Mouse (Mus musculus) myocyte (in vitro differentiated cells): ENCODE measurements around the gene Zbtb5. TPM values are rescaled to one million over a fixed set of nuclear protein-coding genes. Genes with fewer than 3 reads are reported as not detected.

Source experiments
- H3K27me3 ChIP-seq: one replicate; pipeline ENCODE4 v1.6.1; 2011; ENCODE audit not compliant: control insufficient read depth, insufficient read depth, insufficient read length
- H3K36me3 ChIP-seq: one replicate; pipeline ENCODE4 v1.6.1; 2011; ENCODE audit not compliant: control insufficient read depth, insufficient read depth
- H3K4me2 ChIP-seq: one replicate; pipeline ENCODE4 v1.6.1; 2011; ENCODE audit warnings: low read depth, control low read depth
- H3K4me3 ChIP-seq: one replicate; pipeline ENCODE4 v1.5.1; 2011; ENCODE audit warnings: mild to moderate bottlenecking, control low read depth, moderate library complexity
- H3K79me2 ChIP-seq: one replicate; pipeline ENCODE4 v1.6.1; 2011; ENCODE audit not compliant: control insufficient read depth, insufficient read depth
- H3ac ChIP-seq: one replicate; pipeline ENCODE4 v1.6.1; 2011; ENCODE audit not compliant: control insufficient read depth, insufficient read length
- CEBPB ChIP-seq: IDR thresholded peaks from 2 replicates; pipeline ENCODE4 v1.6.1; 2011; ENCODE audit warnings: mild to moderate bottlenecking, moderate library complexity; ENCODE audit not compliant: poor library complexity, insufficient read depth, severe bottlenecking
- E2F4 ChIP-seq: IDR thresholded peaks from one replicate; pipeline ENCODE4 v1.6.1; 2011; ENCODE audit warnings: mild to moderate bottlenecking, control low read depth, moderate library complexity; ENCODE audit not compliant: insufficient read depth
- MAX ChIP-seq: IDR thresholded peaks from one replicate; pipeline ENCODE4 v1.6.1; 2011; ENCODE audit warnings: low read depth, mild to moderate bottlenecking, control low read depth
- MYOD1 ChIP-seq, 3 experiments: IDR thresholded peaks; one replicate each; pipeline ENCODE4 v1.6.1; 2011; ENCODE audit warnings: control low read depth in 2 of 3, low read depth in 2 of 3, mild to moderate bottlenecking in 2 of 3, moderate library complexity in 1 of 3; ENCODE audit not compliant: insufficient read length in 2 of 3, control insufficient read depth in 1 of 3
- MYOG ChIP-seq, 3 experiments: IDR thresholded peaks; one replicate each; pipeline ENCODE4 v1.6.1; 2011; ENCODE audit warnings: control low read depth in 2 of 3, low read depth in 2 of 3, mild to moderate bottlenecking in 2 of 3; ENCODE audit not compliant: insufficient read length in 2 of 3, control insufficient read depth in 1 of 3, insufficient read depth in 1 of 3
- POLR2A ChIP-seq: IDR thresholded peaks from one replicate; pipeline ENCODE4 v1.6.1; 2011; ENCODE audit warnings: low read depth, mild to moderate bottlenecking, control low read depth, moderate library complexity; ENCODE audit not compliant: insufficient read length
- POLR2AphosphoS2 ChIP-seq: IDR thresholded peaks from one replicate; pipeline ENCODE4 v1.6.1; 2011; ENCODE audit warnings: low read depth, control low read depth; ENCODE audit not compliant: insufficient read length
- REST ChIP-seq: IDR thresholded peaks from one replicate; pipeline ENCODE4 v1.6.1; 2011; ENCODE audit warnings: mild to moderate bottlenecking, control low read depth, moderate library complexity; ENCODE audit not compliant: insufficient read depth, insufficient read length
- SRF ChIP-seq: IDR thresholded peaks from one replicate; pipeline ENCODE4 v1.6.1; 2011; ENCODE audit warnings: low read depth; ENCODE audit not compliant: control insufficient read depth, insufficient read length
- TCF12 ChIP-seq: IDR thresholded peaks from one replicate; pipeline ENCODE4 v1.6.1; 2011; ENCODE audit warnings: mild to moderate bottlenecking, control low read depth; ENCODE audit not compliant: poor library complexity, insufficient read depth, severe bottlenecking
- TCF3 ChIP-seq: IDR thresholded peaks from one replicate; pipeline ENCODE4 v1.6.1; 2011; ENCODE audit warnings: low read depth, control low read depth; ENCODE audit not compliant: insufficient read length
- USF1 ChIP-seq: IDR thresholded peaks from one replicate; pipeline ENCODE4 v1.6.1; 2011; ENCODE audit warnings: low read depth, mild to moderate bottlenecking, control low read depth, moderate library complexity
- polyA plus RNA-seq: library from polyadenylated mRNA; unstranded; fragments of >200 nt; fragmentation: generic; extraction: Trizol; gene quantifications from one replicate; pipeline ENCODE4 v1.2.1, GENCODE M21; 2012; ENCODE audit warnings: missing spikeins

Gene Zbtb5
- polyA plus RNA-seq, 1 experiment, result 5.1 TPM

- peaks cover 7% of the 10 kb centered on the region for H3K27me3 ChIP-seq
- no peak overlapping the region for H3K4me3 ChIP-seq
- H3ac ChIP-seq, result no peak overlapping the region
- no peaks in the 10 kb centered on the region for H3K79me2 ChIP-seq
- no peak for TF ChIP-seq CEBPB
- no peaks in the 10 kb centered on the region for H3K36me3 ChIP-seq
- H3K4me2 ChIP-seq, result no peak overlapping the region
Observed at GRCm38 (mm10) chr4:44943480-44943879, 68.7 kb downstream of the Zbtb5 start.

- Histone ChIP-seq H3ac (no peak overlapping the region), H3K4me2 (no peak overlapping the region), H3K36me3 (no peaks in the 10 kb centered on the region), H3K4me3 (no peak overlapping the region), H3K27me3 (peaks cover 7% of the 10 kb centered on the region), H3K79me2 (no peaks in the 10 kb centered on the region)
- TF ChIP-seq TCF12 (no peak), TCF3 (no peak), MAX (no peak), POLR2AphosphoS2 (no peak), USF1 (no peak), MYOG (IDR thresholded peaks at IDR 0.05; ENCODE audit: control insufficient read depth in 1 of 3, insufficient read depth in 1 of 3, insufficient read length in 2 of 3, low read depth in 2 of 3) (no peak), MYOD1 (IDR thresholded peaks at IDR 0.05; ENCODE audit: control insufficient read depth in 1 of 3, insufficient read length in 2 of 3, low read depth in 2 of 3) (no peak), REST (no peak), POLR2A (no peak), SRF (no peak), E2F4 (no peak), CEBPB (no peak)
Observed at GRCm38 (mm10) chr4:44942237-44942636, 70.0 kb downstream of the Zbtb5 start.

Other genes with a start within 250 kb of the Zbtb5 start
- 71.1 TPM for gene Grhpr, start 31.0 kb downstream of the Zbtb5 start, polyA plus RNA-seq
- gene Polr1e, start 6.2 kb upstream of the Zbtb5 start, polyA plus RNA-seq, result 18.8 TPM
- 7.8 TPM for gene Fbxo10, start 72.2 kb upstream of the Zbtb5 start, polyA plus RNA-seq
- gene Tomm5, start 95.7 kb upstream of the Zbtb5 start, polyA plus RNA-seq, result 311 TPM
- 45.8 TPM for gene Frmpd1, start 172.5 kb upstream of the Zbtb5 start, polyA plus RNA-seq